Mouse (Mus musculus) c-Kit-positive CD71-positive TER-119-negative erythroid progenitor cells, embryonic 14.5 days (primary cell): Measurements from ENCODE around the gene Eng.
A peak's percentile ranks its signal among the peaks of the same experiment; 100 is the strongest.

Experiments used
- DNase-seq: peaks from one replicate; pipeline ENCODE4 v3.0.0-alpha.2; 2013; ENCODE audit warnings: low read depth

Eng gene

DNA sequence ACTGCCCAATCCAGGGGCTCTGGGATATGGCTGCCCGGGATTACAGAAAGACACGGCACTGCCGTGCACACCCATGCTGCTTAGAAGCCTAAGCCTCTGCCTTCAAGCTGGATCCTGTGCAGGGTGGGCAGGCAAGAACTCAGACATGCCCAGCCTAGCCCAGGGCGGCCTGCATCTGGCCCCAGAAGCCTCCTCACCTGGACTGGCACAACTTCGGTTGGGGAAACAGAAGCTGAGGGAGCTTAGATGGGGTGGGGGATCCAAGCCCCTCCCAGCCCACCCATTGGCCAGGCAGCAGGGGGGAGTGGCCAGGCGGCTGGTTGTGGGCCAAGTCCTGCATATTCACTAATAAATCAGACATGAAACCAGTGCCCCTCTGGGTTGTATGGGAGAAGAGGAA, 35.4 kb downstream of the Eng start:
- DNase-seq: no peak

DNA sequence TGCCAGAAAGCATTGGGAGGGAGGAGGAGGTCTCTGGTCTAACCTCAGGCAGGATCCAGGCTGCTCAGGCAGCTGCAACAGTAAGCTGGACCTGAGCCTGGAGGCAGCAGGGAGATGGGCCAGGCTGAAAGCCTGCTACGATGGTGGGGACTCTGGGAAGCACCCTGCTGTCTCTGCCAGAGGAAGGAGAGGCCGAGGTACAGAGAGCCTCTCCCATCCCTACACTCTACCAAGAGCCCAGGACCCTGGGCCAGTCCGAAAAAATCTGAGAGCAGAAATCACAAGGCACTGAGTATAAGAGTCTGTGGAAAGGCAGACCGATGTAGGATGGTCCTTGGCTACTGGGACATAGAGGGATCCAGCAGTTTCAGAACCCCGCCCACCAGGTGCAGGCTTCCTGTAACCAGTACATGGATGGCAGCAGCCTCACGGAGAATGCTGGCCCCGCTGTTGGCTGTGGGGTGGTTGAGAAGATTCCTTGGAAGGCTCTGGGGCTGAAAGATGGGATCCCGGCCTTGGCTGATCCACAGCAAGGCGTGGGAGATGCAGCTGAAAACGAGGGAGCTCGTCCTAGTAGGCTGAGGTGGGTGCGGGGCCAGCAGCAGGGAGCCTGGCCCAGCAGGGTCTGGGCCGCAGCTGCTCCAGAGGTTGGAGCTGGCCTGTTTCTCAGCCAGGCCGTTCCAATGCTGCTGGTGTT, 36.5 kb downstream of the Eng start:
- no peak for DNase-seq

DNA sequence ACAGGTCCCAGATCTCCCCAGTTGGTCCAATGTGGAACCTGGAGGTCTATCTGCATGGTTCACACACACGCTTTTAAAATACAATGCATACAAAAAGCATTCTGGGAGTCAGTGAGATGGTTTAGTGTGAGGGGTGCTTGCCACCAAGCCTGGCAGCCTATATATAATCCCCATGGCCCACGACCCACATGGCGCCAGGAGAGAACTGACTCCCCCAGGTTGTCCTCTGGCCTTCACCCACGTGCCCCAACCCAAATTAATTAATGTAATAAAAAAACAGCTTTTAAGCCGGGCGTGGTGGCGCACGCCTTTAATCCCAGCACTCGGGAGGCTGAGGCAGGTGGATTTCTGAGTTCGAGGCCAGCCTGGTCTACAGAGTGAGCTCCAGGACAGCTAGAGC, 37.3 kb downstream of the Eng start:
- DNase-seq: no peak

DNA sequence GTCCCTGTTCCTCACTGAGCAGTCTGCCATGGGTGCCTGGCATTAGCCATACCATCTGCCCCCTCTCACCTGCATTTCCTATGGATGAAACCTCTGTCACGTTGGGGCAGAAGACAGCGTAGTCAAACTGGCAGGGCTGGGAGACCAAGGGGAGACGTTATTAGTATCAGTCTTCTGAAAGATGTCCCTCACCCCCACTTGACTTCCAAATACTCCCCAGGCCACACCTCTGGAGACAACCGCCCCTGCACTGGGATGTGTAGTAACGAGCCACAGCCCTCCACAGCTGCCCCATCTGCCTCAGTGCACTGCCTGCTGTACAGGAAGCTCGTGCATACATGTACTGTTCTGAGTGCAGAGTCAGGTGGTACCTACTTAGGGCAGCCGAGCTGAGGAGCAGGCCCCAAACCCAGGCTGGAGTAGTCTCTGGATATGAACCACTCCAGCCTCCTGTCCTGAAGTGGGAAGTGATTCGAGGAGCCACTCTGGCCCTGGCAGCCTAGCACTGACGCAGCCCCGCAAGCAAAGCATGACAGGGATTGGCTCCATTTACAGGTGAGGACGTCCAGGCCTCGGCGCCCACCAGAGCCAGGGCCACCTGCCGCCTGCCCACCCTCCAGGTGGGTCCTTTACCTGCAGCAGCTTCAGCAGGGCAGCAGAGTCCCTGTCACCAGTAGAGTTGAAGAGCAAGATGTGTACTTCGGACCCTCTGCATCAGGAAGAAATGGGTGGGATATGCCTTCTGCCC, 38.5 kb downstream of the Eng start:
- DNase-seq: no peak

DNA sequence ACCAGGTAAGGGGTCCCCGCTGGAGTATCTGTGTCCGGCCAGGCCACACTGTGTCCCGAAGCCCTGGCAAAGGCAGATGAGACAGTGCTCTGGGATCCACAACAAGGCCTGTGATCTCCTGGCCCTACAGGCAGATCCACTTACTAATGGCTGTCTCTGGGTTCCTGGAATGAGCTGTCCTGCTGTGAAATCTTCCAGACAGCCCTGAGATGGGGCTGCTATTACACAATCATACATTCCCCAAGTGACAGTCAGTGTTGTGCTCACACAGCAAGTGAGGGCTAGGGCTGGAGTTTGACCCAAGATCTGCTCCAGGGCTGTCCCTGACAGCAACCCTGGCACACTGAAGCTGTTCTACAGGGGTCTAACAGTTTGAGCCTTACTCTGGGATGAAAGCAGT, 39.4 kb downstream of the Eng start:
- no peak for DNase-seq

DNA sequence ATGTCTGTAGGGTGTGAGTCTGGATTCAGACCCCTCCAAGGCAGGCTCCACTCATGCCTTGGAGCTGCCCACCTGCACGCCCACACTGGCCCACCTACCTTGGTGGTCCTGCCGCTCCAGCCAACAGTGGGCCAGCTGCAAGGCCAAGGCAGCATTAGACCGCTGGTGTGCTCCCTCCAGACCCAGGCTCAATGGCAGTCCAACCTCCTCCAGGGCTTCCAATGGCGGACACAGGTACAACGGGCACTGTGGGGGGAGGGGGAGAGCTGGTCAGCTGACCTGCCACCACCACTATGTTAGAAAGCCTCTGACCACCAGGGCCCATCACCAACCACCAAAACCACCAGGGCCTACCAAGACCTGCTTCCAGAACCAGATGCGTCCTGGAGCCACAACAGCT, 40.2 kb downstream of the Eng start:
- DNase-seq: no peak

DNA sequence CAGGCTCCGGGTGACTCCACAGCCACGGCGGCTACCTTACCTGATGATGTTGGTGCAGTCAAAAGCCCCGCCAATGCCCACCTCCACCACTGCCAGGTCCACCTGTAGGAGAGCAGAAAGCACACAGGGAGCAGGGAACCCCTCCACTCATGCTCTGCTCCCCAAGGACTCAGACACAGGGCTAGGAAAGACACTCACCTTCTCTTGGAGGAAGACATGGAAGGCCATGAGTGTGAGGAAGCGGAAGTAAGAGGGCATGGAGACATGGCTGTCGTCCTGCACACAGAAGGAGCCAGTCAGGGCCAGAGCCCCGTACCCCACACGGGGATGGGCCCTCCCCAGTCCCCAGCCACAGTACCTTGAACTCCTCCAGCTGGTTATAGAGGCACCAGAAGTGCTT, 41.2 kb downstream of the Eng start:
- DNase-seq: no peak

DNA sequence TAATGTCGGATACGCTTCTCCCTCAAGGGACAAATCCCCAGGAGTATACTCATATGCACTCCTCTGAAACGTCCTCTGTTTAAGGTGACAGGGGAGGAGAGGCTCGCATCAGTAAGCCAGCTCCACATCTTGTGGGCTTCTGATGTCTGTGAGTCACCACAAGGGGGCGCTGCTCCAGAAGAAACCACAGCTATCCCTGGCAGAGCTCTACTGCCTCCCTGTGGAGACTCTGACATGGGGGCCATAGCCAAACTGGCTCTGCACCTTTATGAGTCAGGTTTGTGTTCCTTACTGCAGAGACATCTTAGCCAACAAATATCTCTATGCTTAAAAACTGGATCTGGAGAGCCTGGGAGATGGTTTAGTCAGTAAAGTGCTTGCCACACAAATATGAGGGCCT, 43.0 kb downstream of the Eng start:
- peak; percentile 89 for DNase-seq

DNA sequence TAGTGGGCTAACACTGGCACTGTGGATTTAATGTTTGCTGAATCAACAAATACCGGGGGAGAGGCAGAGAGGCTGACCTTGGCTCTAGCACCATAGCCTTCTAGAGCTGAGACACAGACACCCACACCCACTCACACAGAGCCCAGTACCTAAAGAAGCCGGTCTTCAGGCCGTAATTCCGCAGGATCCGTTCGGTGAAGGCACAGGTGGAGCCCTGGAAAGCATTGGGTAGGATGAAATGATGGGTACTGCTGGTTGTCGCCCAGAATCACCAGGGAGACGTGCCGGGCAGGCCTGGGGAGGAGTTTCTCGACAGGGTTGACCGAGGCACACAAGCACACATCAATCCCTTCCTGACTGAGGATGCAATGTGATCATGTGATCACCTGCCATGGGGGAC, 44.6 kb downstream of the Eng start:
- DNase-seq: no peak

DNA sequence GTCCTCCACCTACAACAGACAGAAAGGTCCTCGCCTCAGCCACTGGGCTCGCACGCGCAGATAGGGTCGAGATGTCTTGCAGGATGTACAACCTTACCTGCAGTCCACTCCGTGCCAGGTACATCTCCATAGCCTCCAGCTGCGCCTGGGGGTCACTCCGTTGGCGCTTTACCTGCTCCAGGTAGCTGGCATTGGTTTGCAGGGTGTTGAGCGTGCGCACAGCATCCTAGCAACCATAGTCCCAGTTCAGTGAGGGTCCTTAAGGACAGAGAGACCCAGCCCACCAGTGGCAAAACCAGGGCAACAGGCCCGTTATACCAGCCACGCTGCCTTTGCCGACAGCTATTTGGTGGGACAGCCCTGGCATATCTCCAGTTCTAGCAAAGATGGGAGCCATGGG, 46.1 kb downstream of the Eng start:
- DNase-seq: no peak

DNA sequence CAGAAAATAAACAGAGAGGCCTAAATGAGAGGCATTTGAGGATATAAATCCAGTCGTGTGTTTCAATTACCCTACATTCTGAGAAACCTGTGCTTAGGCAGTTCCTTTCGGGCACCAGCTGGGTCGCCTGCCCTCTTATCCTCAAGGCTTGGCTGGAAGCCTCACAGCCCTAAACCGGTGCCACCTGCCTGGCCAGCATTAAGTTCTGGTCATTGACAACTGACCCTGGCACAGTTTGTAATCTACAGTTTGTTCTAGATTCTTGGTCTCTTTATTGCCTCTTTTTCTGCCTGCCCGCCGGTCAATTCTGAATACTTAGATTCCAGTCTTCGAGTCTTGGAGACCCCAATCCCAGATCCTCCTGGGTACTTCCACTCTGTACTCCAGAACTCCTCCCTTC, 46.9 kb downstream of the Eng start:
- DNase-seq: no peak

DNA sequence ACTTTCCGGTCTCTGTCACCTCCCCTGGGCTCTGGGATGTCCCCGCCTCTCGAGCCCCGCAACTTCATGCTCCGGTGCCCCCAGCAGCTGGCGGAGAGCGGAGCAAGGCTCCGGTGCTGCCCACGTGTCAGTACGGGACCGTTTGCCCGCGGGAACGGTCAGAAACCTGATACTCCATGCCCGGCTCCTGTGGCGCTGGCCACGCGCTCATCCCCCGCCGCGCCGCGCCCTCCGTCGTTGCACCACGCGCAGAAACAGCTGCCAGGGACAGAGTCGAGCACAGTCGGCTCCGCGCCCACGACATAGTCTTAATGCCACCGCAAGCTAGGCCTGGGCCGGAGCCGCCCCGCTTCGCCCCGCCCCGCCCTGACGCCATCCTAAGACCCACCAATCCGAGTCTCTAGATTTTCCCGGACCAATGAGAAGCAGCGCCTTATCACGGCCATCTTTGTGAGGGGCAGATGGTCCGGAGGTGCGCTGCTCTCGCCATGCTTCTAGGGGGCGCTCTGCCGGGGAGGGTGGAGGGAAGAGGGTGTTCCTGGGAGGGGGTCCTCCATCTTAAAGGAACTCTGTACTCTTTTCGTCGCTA, 47.5 kb downstream of the Eng start:
- peak; percentile 96 for DNase-seq

DNA sequence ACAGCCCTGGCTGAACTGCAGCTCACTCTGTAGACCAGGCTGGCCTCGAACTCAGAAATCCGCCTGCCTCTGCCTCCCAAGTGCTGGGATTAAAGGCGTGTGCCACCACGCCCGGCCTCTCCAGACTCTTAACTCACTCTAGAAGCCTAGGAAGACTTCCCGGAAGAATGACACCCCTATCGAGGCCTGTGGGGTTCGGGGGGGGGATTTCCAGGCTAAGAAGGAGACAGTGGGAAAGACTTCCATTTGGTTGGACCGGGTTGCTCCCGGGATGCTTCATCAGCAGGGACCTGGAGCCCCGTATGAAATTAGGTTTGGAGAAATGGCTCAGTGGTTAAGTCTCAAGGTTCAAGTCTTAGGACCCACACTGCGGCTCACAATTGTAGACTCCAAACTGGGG, 48.3 kb downstream of the Eng start:
- no peak for DNase-seq

DNA sequence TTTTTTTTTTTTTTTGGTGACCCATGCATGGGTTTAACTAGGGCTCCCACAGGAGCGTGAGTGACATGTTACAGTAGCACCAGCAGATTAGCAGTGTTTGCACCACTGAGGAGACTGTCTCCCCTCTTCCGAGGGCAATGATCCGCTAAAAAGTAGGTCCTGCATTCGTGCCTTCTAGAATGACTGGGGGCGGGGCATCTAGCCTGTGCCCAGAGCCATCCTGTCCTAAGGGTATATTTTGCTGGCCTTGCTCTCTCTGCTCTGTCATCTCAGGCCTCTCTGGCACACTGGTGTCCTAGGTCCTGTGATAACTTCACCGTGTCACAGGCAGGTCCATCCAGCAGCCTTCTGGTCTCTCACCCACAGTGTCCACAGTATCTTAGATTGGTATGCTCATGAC, 53.3 kb downstream of the Eng start:
- no peak for DNase-seq

DNA sequence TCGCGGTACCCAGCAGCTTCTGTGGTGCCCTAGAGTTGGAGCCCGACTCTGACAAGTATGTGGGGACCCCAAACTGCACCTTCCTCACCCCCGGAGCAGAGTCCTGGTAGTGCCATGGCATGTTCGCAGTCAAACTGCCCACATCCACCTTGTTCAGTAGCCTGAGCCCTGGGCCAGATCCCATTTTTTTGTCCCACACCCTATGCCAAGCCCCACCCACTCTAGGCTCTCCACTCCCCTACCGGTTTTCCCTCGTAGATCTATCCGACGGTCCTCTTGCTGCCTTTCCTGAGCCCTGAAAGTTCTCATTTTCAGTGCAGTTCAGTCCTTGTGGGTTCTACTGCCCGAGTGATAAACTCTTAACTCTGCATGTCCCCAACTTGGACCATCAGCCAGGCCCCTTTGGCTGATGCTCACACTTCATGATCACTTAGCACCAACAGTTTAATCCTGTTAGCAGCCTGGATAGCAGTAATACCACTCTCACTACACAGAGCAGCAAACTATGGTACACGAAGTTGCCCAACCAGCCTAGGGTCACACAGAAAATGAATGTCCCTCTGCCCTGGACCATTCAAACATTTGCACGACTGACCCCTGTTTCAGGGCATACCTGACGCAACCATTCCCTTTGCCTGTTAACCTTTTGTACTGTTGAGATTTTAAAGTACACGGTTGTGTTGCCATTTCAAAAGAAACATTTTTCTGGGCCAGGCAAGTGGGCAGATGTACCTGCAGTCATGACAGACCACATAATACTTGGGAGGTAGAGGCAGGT, 54.8 kb downstream of the Eng start:
- no peak for DNase-seq

DNA sequence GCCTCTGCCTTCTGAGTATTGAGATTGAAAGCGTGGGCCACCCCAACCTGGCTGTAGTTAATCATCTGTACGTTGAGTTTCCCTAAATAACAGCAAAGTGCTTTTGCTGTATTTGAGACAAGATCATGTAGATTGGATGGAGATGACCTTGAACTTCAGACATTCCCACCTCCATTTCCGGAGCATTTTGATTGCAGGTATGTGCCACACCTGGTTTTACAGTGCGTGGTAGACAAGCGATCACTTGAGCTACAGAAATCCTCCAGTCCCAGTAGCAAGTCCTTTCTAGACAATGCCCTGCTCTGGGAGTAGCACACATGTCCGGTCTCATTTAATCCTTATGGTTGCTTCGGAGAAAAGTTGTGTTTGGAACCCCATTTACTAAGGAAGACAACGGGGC, 56.7 kb downstream of the Eng start:
- DNase-seq: no peak

DNA sequence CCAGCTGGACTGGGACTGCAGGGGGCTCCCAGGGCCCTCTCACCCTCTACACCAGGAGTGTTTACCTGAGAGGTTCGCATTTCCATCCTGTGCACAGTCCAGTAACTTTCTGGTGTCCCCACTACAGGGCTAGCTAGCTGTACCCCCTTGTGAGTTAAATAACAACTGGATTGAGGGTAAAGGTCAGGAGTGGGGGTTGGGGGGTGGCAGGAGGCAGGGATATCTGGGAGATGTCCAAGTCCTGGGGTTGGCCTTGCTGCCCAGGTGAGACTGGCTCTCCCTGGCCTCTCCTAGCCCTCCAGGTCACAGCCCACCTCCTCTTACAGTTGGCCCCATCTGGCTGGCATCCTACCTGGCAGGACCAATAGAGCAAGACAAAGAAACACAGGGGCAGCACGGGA, 57.6 kb downstream of the Eng start, which contains the start of gene Fpgs:
Gene Fpgs, minus strand, starts transcription at position 125 of the 401 bp plus-strand sequence.
- DNase-seq: no peak

DNA sequence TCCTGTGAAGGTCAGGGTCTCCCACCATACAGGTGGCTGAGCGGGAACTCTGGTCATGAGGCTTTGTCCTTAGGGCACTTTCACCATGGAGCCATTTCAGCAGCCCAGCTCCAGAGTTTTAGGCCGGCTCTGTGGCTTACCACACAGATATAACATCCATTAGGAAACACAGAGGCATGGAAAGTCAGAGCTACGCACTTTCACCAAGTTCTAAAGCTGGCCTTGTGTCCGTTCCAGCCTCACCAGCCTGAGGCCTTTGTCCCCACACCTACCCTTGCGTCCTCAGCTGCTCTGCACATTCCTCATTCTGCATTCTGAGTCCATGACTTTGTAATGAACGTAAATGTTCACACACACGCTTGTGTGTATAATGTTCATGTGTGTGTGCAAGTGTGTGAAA, 58.6 kb downstream of the Eng start:
- no peak for DNase-seq

DNA sequence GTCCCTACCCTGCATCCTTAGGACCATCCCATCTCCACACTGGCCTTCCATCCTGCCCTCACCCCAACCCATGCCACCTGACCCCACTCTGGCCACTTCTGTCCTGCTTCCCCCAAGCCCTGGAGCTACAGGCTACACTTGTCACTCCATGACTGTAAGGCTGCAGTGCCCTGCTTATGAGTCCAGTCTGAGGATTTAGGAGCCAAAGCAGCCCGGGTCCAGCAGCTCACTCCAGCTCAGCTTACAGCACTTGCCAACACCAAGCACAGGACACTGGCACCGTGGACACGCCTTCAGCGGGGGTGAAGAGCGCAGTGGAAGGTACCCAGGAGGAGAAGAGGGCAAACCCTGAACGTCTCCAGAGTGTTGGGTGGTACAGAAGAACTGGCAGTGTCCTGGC, 60.6 kb downstream of the Eng start:
- DNase-seq: no peak

DNA sequence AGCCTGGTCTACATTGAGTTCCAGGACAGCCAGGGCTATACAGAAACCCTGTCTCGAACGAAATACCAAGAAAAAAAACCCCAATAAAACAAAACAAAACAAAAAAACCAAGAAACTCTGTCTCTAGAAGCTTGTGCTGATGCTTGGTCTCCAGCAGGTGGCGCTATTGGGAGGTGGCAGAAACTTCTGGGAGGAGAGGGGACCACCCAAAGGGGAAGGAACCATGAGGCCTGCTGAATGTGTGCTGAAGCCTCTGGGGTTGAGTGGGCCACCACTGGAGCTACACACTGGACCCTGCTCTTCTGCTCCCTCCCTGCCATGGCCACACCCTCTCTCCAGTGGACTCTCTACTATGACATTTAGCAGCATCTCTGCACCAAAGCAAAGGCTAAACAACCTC, 62.2 kb downstream of the Eng start:
- peak; percentile 60 for DNase-seq

DNA sequence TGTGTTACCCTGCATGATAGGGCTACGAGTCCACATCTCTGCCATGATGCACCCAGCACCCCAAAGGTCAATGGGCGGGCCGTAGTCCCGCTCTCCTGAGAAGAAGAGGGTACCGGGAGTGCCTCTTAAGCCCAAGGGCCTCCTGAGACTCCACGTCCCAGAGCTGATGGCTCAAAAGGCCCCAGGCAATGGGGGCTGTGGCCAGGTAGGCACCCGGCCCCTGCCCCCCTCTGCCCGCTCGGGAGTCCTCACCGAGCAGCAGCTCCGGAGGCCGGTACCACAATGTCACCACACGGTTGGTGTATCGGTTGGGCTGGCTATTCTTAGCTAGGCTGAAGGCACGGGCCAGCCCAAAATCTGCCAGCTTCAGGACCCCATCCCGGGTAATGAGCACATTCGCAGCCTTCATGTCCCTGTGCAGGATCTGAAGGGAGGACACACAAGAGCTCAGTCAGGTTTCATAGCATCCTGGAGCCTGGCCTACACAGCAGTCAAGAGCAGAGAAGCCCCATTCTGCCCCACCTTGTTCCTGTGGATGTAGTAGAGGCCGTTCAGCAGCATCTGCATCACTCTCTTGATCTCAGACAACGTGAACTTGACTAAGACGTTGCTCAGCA, 63.2 kb downstream of the Eng start:
- DNase-seq: no peak

DNA sequence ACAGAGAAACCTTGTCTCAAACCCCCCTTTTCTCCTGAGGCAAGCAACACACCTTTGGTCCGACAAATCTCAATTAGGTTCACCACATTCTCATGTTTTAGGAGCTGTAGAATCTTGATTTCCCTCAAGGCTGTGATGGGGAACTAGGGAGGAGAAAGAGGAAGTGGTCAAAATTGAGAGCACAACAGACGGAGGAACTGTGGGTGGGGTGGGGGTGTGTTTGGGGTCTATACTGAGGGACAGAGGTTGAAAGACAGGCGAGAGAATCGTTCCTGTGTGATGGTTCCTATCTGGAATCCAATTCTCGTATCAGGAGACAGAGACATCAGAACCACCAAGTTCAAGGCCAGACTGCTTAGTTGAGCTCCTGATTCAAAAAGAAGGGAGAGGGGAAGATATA, 64.0 kb downstream of the Eng start:
- no peak for DNase-seq
